Mouse (Mus musculus): ENCODE data around the gene Azi2. TPM values are rescaled to one million over a fixed set of nuclear protein-coding genes. Genes with fewer than 3 reads are reported as not detected.

Gene Azi2
- polyA plus RNA-seq (2016; fragmentation: Nextera tagmentation; extraction: Ambion mirVana), result 50.3 and 51.1 TPM in 2 replicates

GRCm38 (mm10) chr9:118040218-118041021 is at the start of gene Azi2:
Gene Azi2 (plus strand): TSS chr9:118040499.
- ATAC-seq, result peak; percentile 98
- peak within 1 kb of the TSS; percentile 97 for H3K27ac ChIP-seq
- peaks cover 26% of the 10 kb centered on the region for H3K4me1 ChIP-seq
- H3K27me3 ChIP-seq (replicated peaks), result no peaks in the 10 kb centered on the region
- no peaks in the 10 kb centered on the region; the same call in 1 of the 2 replicates for H3K36me3 ChIP-seq
- peak within 1 kb of the TSS; percentile 88 for H3K4me3 ChIP-seq
- WGBS (ENCODE audit: insufficient replicate concordance), result under 1% methylated on average over 87 of the region's 87 CpGs
- H3K9me3 ChIP-seq (replicated peaks), result no peaks in the 10 kb centered on the region
- H3K4me2 ChIP-seq, result peak within 1 kb of the TSS; percentile 82
- peak within 1 kb of the TSS; percentile 91 for H3K9ac ChIP-seq

GRCm38 (mm10) chr9:117996631-117997030 is 43.7 kb upstream of the Azi2 start:
- H3K27ac ChIP-seq, result no peak overlapping the region
- no peaks in the 10 kb centered on the region for H3K36me3 ChIP-seq
- H3K4me3 ChIP-seq, result no peak overlapping the region
- ATAC-seq, result peak; percentile 64; the same call in 1 of the 2 replicates
- 48% methylated on average over 5 of the region's 5 CpGs for WGBS (ENCODE audit: insufficient replicate concordance)
- H3K9me3 ChIP-seq (replicated peaks), result no peaks in the 10 kb centered on the region
- no peak overlapping the region for H3K4me2 ChIP-seq
- H3K9ac ChIP-seq, result no peak overlapping the region
- no peaks in the 10 kb centered on the region for H3K27me3 ChIP-seq (replicated peaks)
- no peaks in the 10 kb centered on the region for H3K4me1 ChIP-seq

DNA sequence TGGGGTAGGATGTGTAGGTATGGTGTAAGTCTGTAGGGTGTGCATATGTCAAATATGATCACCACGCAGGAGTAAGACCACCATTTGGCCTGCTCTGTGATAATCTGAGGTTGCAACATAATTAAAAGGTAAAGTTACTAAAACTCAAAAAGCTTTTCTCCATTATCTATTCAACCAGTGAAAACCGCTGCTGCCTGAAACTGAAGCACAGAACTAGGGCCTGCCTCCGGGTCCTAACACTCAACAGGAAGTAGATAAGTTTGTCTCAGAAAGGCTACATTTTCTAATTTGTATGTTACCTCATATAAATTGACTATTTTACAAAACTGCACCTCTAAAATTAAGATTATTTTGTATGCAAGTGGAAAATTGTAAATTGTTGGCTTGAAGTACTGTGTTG is 38.8 kb upstream of the Azi2 start:
- H3K9ac ChIP-seq, result no peak overlapping the region
- no peaks in the 10 kb centered on the region for H3K27me3 ChIP-seq (replicated peaks)
- no peaks in the 10 kb centered on the region for H3K9me3 ChIP-seq (replicated peaks)
- WGBS (ENCODE audit: insufficient replicate concordance), result 46% methylated on average over 3 of the region's 3 CpGs
- H3K36me3 ChIP-seq, result no peaks in the 10 kb centered on the region
- no peak overlapping the region for H3K4me2 ChIP-seq
- H3K27ac ChIP-seq, result no peak overlapping the region
- H3K4me3 ChIP-seq, result no peak overlapping the region
- no peaks in the 10 kb centered on the region for H3K4me1 ChIP-seq
- ATAC-seq, result no peak

GRCm38 (mm10) chr9:118003218-118003886 is 36.9 kb upstream of the Azi2 start:
- Histone ChIP-seq H3K4me3 (no peak overlapping the region), H3K36me3 (no peaks in the 10 kb centered on the region), H3K27me3 (replicated peaks) (no peaks in the 10 kb centered on the region), H3K4me2 (no peak overlapping the region), H3K9ac (no peak overlapping the region), H3K4me1 (no peaks in the 10 kb centered on the region), H3K27ac (no peak overlapping the region), H3K9me3 (replicated peaks) (no peaks in the 10 kb centered on the region)
- 70% methylated on average over 4 of the region's 4 CpGs for WGBS (ENCODE audit: insufficient replicate concordance)
- no peak for ATAC-seq

GRCm38 (mm10) chr9:118003937-118004336 is 36.4 kb upstream of the Azi2 start:
- no peak for ATAC-seq
- no peak overlapping the region for H3K9ac ChIP-seq
- H3K36me3 ChIP-seq, result no peaks in the 10 kb centered on the region
- no peak overlapping the region for H3K4me3 ChIP-seq
- 78% methylated on average over 4 of the region's 4 CpGs for WGBS (ENCODE audit: insufficient replicate concordance)
- H3K27me3 ChIP-seq (replicated peaks), result no peaks in the 10 kb centered on the region
- no peaks in the 10 kb centered on the region for H3K4me1 ChIP-seq
- H3K4me2 ChIP-seq, result no peak overlapping the region
- H3K9me3 ChIP-seq (replicated peaks), result no peaks in the 10 kb centered on the region
- H3K27ac ChIP-seq, result no peak overlapping the region

DNA sequence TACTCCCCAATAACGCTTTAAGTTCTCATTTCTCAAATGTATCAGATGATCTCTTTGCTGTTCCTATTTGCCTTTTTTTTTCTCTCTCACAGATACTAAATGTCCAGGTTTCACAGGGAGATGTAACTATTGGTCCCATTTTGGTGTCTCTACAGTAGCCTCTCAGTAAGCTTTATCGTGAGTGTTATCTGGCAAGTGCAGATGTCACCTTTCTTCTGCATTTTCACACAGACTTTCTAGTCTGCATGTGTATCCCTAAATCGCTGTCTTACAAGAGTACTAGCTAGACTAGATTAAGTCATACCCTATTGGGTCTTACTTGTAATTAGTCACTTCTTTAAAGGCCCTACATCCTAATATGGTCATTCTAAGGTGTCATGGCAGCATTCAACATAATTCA is 27.4 kb upstream of the Azi2 start:
- no peak for ATAC-seq
- Histone ChIP-seq H3K4me2 (no peak overlapping the region), H3K9ac (no peak overlapping the region), H3K27ac (no peak overlapping the region), H3K9me3 (replicated peaks) (no peaks in the 10 kb centered on the region), H3K4me3 (no peak overlapping the region), H3K36me3 (no peaks in the 10 kb centered on the region), H3K27me3 (replicated peaks) (no peaks in the 10 kb centered on the region), H3K4me1 (no peaks in the 10 kb centered on the region)
- WGBS (ENCODE audit: insufficient replicate concordance), result 66% methylated on average over 3 of the region's 3 CpGs

- Histone ChIP-seq H3K36me3 (no peaks in the 10 kb centered on the region), H3K4me2 (no peak overlapping the region), H3K9ac (no peak overlapping the region), H3K4me3 (no peak overlapping the region), H3K9me3 (replicated peaks) (0 out of 2 replicates have a peak, but pooled peaks cover 3% of the 10 kb centered on the region), H3K27ac (no peak overlapping the region), H3K4me1 (no peaks in the 10 kb centered on the region), H3K27me3 (replicated peaks) (no peaks in the 10 kb centered on the region)
- ATAC-seq, result no peak
- 47% methylated on average over 2 of the region's 2 CpGs for WGBS (ENCODE audit: insufficient replicate concordance)
Measured at GRCm38 (mm10) chr9:118024966-118025365, 15.3 kb upstream of the Azi2 start.

- no peaks in the 10 kb centered on the region for H3K4me1 ChIP-seq
- no peak overlapping the region for H3K4me3 ChIP-seq
- no peak overlapping the region for H3K4me2 ChIP-seq
- H3K9ac ChIP-seq, result no peak overlapping the region
- H3K27me3 ChIP-seq (replicated peaks), result no peaks in the 10 kb centered on the region
- no peaks in the 10 kb centered on the region for H3K9me3 ChIP-seq (replicated peaks)
- WGBS (ENCODE audit: insufficient replicate concordance), result 31% methylated on average over 4 of the region's 4 CpGs
- no peak for ATAC-seq
- no peaks in the 10 kb centered on the region for H3K36me3 ChIP-seq
- H3K27ac ChIP-seq, result no peak overlapping the region
Measured at GRCm38 (mm10) chr9:118029490-118029889, 10.8 kb upstream of the Azi2 start.

DNA sequence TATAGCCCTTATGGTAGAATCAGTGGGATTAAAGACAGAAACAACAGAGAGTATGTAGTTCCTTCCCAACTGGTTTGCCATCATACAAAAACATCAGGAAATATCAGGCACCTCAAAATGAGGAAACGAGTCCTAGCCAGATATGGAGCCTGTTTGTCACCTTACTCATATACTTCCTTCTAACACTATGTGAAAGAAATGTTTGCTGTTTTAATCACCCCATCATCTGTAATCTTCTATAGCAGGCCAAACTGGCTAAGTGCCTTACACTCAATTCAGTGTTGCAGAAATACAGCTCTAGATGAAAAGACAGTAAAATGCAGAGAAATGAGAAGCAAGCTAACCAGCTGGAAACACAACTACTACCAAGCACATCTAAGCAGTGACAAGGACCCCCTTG is 10.0 kb upstream of the Azi2 start:
- Histone ChIP-seq H3K36me3 (no peaks in the 10 kb centered on the region), H3K27ac (no peak overlapping the region), H3K9me3 (replicated peaks) (no peaks in the 10 kb centered on the region), H3K27me3 (replicated peaks) (no peaks in the 10 kb centered on the region), H3K9ac (no peak overlapping the region), H3K4me1 (no peaks in the 10 kb centered on the region), H3K4me2 (no peak overlapping the region), H3K4me3 (no peak overlapping the region)
- WGBS (ENCODE audit: insufficient replicate concordance), result 41% methylated on average over 1 of the region's 1 CpGs
- ATAC-seq, result no peak

DNA sequence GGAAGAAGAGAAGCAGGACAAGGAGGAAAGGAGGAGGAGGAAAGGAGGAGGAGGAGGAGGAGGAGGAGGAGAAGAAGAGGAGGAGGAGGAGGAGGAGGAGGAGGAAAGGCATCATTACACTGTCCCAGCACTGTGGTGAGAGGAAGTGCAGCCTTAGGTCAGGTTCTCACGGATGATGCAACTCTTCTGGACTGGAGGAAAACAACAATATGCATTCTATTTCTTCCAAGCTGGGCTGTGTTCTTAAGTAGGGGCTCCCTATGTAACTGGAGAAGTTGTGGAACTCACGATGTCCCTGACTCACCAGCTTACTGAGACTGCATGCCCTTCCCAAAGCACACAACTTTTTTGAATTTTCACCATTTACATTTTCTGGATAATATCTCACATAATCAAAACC is 8.6 kb upstream of the Azi2 start:
- H3K9me3 ChIP-seq (replicated peaks), result no peaks in the 10 kb centered on the region
- no peak overlapping the region for H3K4me3 ChIP-seq
- H3K27me3 ChIP-seq (replicated peaks), result no peaks in the 10 kb centered on the region
- no peaks in the 10 kb centered on the region for H3K36me3 ChIP-seq
- no peak overlapping the region for H3K27ac ChIP-seq
- no peak overlapping the region for H3K9ac ChIP-seq
- H3K4me1 ChIP-seq, result no peaks in the 10 kb centered on the region
- no peak for ATAC-seq
- H3K4me2 ChIP-seq, result no peak overlapping the region
- 19% methylated on average over 2 of the region's 2 CpGs for WGBS (ENCODE audit: insufficient replicate concordance)

DNA sequence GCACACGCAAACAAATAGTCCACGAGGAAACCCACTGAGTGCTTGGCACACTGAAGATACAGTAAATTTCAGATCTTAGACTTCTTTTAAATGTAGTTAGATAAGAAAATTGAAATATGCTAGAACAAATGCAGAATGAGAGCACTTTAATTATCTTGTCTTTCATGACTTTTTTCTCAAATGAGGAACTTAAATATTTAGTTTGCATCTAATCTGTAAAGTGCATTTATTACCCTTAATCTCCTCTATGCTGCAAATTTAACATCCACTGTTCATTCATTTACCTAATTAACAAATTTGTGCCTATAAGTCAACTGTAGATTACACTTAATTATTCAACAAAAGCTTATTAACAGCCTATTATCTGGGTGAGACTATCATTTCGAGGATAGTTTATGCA is 5.3 kb upstream of the Azi2 start:
- no peak overlapping the region for H3K4me3 ChIP-seq
- 60% methylated on average over 3 of the region's 3 CpGs for WGBS (ENCODE audit: insufficient replicate concordance)
- peaks cover 6% of the 10 kb centered on the region for H3K4me1 ChIP-seq
- H3K4me2 ChIP-seq, result no peak overlapping the region
- no peak overlapping the region for H3K9ac ChIP-seq
- H3K9me3 ChIP-seq (replicated peaks), result no peaks in the 10 kb centered on the region
- no peaks in the 10 kb centered on the region for H3K36me3 ChIP-seq
- H3K27ac ChIP-seq, result no peak overlapping the region
- no peaks in the 10 kb centered on the region for H3K27me3 ChIP-seq (replicated peaks)
- no peak for ATAC-seq

- under 1% methylated on average over 21 of the region's 21 CpGs for WGBS (ENCODE audit: insufficient replicate concordance)
- H3K4me2 ChIP-seq, result peak overlapping the region; percentile 82
Measured at GRCm38 (mm10) chr9:118041022-118041400, 712 bp downstream of the Azi2 start.

More at GRCm38 (mm10) chr9:118041022-118041400, 712 bp downstream of the Azi2 start:
- ATAC-seq, result no peak
- H3K4me3 ChIP-seq, result peak overlapping the region; percentile 88
- H3K9ac ChIP-seq, result peak overlapping the region; percentile 91
- no peaks in the 10 kb centered on the region; the same call in 1 of the 2 replicates for H3K36me3 ChIP-seq
- peak overlapping the region; percentile 97 for H3K27ac ChIP-seq
- H3K4me1 ChIP-seq, result peaks cover 26% of the 10 kb centered on the region
- H3K9me3 ChIP-seq (replicated peaks), result no peaks in the 10 kb centered on the region
- H3K27me3 ChIP-seq (replicated peaks), result no peaks in the 10 kb centered on the region

All from liver, embryonic 12.5 days (tissue).